Mouse (Mus musculus) left cerebral cortex, postnatal 4 days (tissue): Measurements from ENCODE around the gene Chst11. TPM values are rescaled to one million over a fixed set of nuclear protein-coding genes. Genes with fewer than 3 reads are reported as not detected.

Source experiments
- DNase-seq: peaks from one replicate; pipeline ENCODE4 v3.0.0-alpha.2; 2022
- intact Hi-C: fragments of 180-260 bp; cut with DNase I; formaldehyde crosslinking; loops from one replicate; pipeline ENCODE4 v1.15.1; 2025
- total RNA-seq, 2 experiments: library from RNA; stranded (reverse); gene quantifications; 2 replicates each; pipeline ENCODE4 v1.2.3; 2021

The Chst11 gene
- total RNA-seq, 2 experiments from 2014 or later: 22.4 to 26.0 TPM

DNA sequence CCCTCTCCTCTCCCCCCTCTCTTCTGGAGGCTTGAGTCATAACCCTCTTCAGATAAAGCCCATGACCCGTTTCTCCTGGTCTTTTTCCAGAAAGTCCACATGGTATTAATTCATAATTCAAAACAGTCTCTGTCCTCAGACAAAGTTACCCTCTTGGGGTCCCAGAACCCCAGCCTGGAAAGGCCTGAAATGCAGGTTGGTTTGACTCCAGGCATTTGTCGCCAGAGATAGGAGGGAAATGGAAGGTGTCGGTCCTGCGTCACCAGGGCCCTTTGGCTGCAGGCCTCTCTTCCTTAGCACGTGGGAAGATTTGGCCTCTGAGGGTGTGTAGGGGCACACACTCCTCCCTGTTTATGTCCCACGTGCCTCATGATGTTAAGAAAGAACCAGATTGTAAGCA, 178.6 kb downstream of the Chst11 start:
- intact Hi-C loops: no loop called here
- no peak for DNase-seq

DNA sequence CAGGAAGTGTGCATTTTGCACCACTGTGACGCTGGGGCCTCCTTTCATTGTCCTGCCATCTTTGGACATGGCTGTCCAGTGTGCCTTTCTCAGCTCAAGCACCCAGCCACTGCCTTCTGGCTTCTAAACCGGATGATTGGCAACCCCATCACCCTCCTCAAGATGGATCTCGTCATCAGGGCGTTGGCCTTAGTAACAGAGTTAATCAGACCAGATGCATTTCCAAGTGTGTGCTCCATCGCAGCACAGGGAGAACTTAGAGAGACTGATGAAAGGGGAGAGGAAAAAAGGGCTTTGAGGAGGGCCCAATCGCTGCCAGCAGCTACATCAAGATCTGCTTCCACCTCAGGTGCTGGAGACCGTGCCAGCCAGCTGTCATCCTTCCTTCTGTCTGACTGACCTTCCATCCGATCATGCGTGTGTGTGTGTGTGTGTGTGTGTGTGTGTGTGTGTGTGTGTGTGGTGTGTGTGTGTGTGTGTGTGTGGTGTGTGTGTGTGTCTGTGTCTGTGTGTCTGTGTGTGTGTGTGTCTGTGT, 179.7 kb downstream of the Chst11 start:
- peak; percentile 75 for DNase-seq
- intact Hi-C loops: no loop called here

DNA sequence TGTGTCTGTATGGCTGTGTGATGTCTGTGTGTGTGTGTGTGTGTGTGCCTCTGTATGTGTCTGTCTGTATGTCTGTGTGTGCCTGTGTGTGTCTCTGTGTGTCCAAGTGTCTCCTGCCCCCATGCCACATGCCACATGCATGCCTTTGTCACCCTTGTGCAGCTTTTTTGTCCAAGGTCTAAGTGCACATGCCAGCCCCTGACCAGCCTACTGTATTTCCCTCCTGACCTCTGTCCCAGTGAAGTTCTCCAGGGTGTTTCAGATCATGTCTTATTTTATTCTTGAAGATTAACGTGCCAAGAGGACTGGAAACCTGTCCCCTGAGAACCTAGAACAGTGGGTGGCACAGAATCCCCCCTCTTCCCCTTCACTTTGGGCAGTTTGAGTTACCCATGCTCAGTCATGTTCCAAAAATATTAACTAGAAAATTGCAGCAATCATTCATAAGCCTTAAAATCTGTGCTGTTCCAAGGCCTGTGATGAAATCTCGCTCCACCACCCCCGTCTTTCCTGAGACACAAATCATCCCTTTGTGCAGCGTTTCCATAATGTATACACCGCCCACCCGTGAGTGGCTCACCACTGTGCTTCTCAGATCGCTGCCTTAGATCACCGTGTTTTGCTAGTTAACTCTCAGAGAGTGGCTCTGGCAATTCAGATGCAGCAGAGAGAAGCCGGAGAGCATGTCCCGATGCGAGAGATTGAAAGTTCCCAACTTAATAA, 180.4 kb downstream of the Chst11 start:
- DNase-seq: no peak
- intact Hi-C loops: no loop called here

DNA sequence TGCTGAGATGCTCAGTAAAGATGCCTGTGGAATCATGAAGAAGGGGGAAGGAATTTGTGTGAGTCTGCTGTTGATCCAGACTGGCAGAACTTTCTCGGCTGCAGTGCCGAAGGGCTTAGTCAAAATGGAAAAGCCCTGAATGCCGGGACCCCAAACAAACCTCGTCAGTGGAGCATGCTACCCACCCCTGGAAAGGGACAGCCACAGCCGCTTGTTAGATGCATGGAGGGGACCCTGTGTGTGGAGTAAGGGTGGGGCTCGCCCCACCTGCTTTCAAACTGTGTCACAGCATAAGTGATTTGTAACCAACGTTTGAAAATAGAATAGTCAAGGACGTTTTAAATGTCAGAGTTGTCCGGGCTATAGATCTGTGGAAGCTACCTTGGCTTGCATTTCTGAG, 181.0 kb downstream of the Chst11 start:
- no peak for DNase-seq
- intact Hi-C loops: no loop called here

DNA sequence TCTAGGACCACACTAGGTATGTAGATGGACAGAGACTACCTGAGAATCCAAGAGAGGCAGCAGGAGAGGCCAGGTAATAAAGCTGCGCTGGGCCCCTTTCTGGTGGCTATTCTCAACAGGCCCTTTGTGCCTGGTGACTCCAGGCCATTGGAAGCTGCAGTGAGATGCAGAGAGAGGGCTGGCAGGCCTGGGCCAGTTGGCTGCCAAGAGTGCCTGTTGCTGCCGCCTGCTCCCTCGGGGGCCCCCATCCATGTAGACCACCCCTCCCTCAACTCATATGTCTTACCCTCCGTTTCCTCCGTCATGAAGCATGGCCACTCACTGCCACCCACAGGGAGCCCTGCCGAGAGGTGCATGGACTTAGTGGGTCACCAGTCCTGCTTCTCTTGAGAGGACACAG, 182.2 kb downstream of the Chst11 start:
- intact Hi-C loops: no loop called here
- DNase-seq: peak; percentile 56

DNA sequence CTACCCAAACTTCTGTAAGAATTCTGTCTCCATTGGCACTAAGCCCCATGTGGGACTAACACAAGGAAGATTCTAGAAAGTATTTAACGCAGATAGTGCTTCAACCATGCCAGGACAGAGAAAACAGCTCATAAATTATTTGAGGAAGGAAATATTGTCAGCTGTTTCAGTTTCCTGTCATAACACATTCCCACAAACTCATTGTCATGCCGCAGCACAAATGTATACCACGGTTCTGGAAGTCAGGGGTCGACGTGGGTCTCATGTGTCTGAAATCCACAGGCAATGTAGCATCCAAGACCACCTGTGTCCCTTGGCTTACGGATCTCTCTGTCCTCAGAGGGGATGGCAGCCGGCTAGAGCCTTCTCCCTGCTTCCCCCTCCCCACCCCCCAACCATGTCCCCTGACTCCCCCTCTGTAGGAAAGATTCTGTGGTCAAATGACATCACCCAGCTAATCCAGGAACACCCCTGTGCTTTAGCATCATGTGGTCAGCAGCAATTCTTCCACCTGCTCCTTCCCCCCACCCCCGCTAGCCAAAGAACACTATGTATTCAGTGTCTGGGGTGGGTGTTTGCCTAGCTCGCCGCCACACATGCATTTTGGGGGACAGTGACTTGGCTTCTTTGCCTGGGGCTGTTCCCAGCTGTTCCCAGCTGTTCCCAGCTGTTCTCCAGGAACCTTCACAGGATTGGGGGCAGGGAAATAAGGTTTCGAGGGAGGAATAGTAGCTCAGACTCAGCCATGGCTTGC, 183.2 kb downstream of the Chst11 start:
- intact Hi-C loops: no loop called here

DNA sequence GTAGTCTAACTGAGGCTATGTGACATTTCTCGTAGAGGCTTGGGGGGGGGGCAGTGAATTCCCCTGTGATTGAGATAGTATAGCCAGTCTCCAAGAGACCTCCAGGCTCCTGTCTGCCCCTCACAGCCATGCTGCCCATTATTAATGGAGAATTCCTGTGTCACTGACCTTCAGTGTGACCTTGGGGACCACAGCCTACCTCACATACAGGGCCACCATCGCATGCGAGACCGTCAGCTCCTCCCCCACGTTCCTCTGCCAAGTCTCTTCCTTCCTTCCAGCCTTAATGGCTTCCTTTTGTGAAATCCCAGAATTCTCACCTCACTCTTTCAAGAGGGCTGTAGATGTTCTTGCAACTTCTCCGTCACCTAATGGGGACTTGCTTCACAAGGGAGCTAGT, 184.3 kb downstream of the Chst11 start:
- intact Hi-C loops: no loop called here
- DNase-seq: no peak

More for the DNA sequence above, 183.2 kb downstream of the Chst11 start:
- no peak for DNase-seq

DNA sequence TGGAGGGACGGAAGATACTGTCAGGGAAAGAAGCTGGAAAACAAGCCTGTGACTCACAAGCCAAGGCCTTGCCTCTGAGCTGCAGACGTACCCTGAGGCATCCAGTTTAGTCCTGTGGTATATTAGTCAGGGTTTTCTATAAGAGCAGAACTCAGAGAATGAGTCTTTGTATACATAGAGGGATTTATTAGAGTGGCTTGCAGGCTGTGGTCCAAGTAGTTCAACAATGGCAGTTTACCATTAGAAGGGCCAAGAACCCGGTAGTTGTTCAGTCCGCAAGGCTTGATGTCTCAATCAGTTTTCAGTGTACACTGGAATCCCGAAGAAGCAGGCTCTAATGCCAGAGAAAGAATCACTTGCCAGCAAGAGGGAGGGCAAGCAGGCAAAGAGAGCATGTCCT, 192.9 kb downstream of the Chst11 start:
- DNase-seq: no peak
- intact Hi-C loops: no loop called here

DNA sequence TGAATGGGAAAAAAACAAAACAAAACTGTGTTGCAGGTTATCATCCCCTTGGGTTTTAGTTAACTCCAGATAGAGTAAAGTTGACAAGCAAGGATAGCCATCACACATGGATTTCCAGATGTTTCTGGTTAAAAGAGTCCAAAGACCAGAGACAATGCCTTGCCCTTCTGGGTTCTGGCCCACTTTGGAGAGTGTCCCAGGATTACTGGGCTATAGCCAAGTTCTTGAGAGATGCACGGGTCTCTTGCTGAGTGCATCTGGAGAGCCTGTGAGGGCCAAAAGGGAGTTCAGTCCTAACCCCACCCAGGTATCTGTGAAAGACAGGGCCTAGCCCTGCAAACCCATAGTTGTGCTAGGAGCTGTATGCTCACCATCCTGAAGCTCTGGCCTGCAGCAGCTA, 193.4 kb downstream of the Chst11 start:
- no peak for DNase-seq
- intact Hi-C loops: no loop called here

DNA sequence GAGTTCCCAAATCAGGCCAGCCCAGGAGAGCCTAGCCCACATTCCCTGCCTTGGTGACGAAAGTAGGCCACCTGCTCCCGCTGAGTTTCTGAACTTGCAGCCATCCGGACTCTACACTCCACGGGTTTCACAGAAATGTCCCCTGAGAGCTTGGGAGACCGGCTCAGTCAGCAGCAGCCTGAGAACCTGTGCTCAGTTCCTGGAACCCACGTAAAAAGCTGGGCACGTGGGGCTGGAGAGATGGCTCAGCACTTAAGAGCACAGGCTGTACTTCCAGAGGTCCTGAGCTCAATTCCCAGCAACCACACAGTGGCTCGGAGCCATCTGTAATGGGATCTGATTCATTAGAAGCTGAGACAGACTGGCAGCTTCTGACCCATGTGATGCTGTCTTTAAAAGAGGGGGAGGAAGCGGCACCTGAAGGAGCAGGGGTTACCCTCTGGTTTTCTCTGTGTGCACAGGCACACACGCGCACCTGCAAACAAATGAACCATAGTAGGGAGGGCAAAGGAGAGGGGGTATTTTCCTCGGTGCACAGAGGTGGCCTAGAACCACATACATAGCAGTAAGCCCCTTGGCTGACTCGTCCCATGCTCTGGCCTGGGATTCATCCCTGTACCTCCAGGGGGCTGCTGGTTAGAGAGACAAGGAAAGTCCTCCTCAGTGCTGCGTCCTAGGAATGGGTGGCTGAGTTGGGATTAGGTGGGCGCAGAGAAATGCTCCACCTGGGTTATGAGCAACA, 196.7 kb downstream of the Chst11 start:
- no peak for DNase-seq
- intact Hi-C loops: no loop called here

DNA sequence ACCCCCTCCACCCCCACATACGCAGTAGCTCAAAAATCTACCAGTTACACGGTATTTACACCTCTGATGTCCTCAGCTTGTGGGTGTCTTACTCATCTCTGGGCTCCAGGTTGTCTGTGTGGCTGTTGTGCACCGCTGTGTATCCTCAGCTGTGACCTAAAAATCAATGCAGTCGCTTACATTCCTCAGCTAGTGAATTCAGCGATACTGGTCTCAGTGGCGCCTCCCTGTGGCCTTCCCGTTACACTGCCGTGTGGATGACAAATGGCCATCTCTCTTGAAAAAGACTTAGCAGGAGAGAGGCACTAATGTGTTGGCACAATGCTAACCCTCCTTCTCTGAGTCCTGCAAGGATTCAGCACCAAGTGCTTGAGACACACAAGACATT, 197.3 kb downstream of the Chst11 start:
- intact Hi-C loops: no loop called here
- peak; percentile 83 for DNase-seq

DNA sequence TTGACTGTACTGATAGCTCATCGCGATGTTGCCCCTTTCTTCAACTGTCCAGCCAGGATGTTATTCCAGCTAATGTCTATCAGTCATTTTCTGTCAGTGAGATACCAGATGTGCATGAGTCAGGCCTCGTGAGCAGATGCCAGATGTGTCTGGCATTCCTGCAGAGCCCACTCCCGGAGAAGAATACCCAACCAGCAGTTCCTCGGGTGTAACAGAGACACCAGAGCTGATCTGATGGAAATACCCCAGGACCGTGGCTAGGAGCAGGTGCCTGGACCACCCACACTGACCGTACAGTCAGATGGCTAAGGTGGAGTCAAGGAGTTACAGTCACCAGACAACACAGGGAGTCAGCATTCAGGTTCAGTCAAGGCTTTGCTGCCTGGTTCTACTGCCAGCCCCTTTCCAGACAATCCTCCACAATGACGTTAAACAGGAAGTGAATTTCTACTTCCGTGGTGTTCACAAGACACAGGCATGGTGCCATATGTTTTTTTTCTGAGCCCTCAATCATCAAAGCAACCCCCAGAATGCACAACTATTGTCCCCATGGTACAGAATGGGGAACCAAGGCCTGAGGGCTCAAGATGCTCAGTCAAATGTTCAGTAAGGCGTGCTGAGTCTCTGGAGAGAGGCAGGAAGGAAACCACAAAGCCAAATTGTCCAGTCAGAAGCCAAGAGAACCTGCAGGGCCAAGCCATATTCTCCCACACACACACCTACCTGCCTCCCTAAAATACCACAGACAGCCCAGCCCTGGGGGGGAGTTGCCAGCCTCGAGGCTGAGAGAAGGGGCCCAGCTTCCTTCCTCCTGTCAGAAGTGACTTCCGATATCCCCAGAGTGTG, 198.6 kb downstream of the Chst11 start:
- intact Hi-C loops: no loop called here
- no peak for DNase-seq

DNA sequence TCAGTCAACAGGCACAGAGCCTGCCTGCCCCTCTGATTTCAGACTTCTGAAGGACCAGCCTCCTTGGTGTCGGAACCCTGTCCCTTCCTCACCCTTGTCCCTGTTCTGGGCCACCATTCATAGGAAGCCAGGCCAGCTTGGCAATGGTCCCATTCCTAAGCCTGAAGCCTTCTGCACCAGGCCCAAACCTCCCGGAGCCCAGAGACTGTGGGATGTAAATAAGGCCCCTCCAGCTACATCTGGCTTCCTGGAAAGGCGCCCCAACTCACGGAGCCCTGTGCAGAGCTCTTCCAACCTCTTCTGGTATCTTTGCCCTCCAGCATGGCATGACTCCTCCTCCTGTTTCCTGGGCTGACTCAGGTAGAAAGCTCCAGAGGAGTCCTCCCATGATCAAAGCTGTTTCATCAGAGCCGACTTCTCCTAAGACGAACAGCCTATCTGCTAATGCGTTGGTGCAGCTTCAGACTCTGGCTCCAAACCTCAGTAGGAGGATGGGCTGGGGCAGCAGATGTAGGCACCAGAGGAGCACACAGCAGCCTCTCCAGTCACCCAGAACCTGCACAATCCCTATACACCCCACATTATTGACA, 199.3 kb downstream of the Chst11 start:
- intact Hi-C loops: loop anchor here (5.0 kb wide), 1 partner anchor 197 kb away; the partner anchor contains the start of gene Chst11
- DNase-seq: peak; percentile 59

DNA sequence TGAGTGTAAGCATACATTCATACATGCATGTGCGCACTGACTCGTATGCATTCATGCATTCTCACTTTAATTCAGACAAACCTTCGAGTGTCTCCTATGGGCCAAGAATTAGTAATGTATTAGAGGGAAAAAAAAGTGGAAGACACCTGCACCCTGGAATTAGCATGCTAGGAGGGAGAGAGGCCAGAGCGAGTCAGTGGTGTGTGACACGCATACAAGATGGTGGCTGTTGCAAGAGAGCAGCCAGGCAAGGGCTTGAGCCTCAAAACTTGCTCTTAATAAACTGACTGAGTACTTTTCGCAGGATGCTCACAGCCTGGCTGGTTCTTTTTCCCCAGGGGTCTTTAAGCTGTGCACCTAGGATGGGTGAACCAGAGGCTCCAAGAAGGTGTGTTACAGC, 199.8 kb downstream of the Chst11 start:
- intact Hi-C loops: loop anchor here (5.0 kb wide), 1 partner anchor 198 kb away; the partner anchor contains the start of gene Chst11
- DNase-seq: no peak

DNA sequence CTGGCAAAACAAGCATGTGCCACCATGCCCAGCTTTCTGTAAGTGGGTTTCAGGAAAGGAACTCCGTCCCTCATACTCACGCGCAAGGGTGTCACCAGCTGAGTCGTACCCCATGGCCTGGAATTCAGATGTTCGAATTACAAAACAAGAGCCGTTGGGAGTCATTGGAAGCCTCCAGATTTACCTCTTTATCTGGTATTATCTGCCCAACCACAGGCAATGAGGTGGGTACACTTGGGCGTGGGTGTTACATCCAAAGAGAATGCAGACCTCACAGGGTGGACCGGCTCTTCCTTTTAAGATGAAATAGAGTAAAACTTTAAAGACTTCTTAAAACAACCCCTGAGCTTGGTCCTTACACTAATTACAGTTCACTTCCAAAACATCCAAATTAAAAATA, 200.9 kb downstream of the Chst11 start:
- no peak for DNase-seq
- intact Hi-C loops: loop anchor here (5.0 kb wide), 1 partner anchor 199 kb away; the partner anchor contains the start of gene Chst11

DNA sequence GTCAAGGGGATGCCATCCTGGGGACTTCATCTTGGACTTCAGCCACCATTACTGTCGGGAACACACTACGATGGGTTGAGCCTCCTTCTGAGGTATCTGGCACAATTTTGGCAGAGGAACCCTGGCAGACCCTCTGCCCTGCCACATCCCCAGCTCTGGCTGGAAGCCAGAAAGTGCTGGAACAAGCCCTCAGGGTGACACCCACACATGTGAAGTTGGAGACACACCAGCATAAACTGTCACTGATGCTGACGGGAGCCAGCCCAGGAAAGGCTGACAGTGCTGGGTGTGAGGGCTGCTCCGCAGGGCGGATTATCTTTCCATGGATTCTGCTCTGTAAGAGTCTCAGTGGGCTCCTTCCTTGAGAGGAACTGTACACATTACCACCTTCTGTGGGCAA, 201.7 kb downstream of the Chst11 start:
- DNase-seq: peak; percentile 69
- intact Hi-C loops: loop anchor here (5.0 kb wide), 1 partner anchor 200 kb away; the partner anchor contains the start of gene Chst11

DNA sequence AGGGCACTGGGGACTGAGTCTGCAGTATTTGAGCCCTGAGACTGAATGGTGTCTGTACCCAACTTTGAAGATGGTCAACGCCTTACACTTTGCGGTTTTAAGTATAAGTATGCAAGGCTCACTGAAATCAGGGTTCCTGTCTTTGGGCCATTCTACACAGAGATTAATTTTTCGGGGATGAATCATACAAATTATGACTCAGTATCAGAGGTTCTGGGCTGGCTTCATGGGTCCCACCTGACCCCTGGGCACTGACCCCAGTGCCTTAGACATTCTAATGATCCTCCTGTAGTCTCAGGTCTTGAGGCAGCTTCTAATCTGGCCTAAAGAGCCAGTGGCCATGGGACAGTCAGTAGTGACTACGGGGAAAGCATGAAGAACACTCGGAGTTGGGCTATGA, 203.8 kb downstream of the Chst11 start:
- intact Hi-C loops: loop anchor here (5.0 kb wide), 1 partner anchor 202 kb away; the partner anchor contains the start of gene Chst11
- DNase-seq: no peak

DNA sequence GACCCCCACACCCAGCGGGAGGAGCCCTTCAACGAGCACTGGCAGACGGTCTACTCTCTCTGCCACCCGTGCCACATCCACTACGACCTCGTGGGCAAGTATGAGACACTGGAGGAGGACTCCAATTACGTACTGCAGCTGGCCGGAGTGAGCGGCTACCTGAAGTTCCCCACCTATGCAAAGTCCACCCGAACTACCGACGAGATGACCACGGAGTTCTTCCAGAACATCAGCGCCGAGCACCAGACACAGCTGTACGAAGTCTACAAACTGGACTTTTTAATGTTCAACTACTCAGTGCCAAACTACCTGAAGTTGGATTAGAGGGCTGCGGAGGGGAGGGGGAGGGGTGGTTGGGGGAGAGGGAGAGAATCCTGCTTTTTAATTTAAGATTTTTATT, 206.2 kb downstream of the Chst11 start:
- intact Hi-C loops: no loop called here
- no peak for DNase-seq

DNA sequence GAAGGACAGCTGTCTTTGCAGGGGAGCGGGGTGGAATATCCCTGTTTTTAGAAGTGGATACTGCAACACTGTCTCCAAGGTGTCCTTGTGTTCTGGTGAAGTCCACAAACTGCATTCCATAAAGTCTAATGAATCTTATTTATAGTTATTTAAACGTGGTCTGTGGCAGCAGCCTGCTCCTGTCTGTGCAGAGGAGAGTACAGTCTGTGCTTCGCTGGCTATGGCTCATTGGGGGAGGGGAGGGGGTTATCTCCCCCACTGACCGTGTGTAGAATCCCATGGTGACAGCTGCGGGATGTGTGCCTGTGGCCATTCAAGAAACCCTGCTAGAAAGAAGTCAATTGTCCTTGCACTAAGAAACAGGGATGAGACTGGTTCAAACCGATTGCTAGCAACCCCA, 206.7 kb downstream of the Chst11 start:
- no peak for DNase-seq
- intact Hi-C loops: no loop called here
